Mouse (Mus musculus) forebrain, embryonic 13.5 days (tissue): ENCODE measurements around the gene Fgd3. TPM values are rescaled to one million over a fixed set of nuclear protein-coding genes. Genes with fewer than 3 reads are reported as not detected.

Experiments used
- ATAC-seq: fragments of 200-750 bp; cut with Nextera tagmentation; 2 replicates; pipeline ENCODE4 v1.8.0; 2017
- H3K27ac ChIP-seq: fragments of 300-500 bp; sonication (generic); 2 replicates; pipeline ENCODE4 v1.5.1; 2015; ENCODE audit warnings: inconsistent platforms, mild to moderate bottlenecking, moderate library complexity
- H3K27me3 ChIP-seq: fragments of 300-500 bp; sonication (generic); 2 replicates; pipeline ENCODE4 v1.6.1; 2015; ENCODE audit warnings: mild to moderate bottlenecking, inconsistent platforms
- H3K36me3 ChIP-seq: fragments of 300-500 bp; sonication (generic); 2 replicates; pipeline ENCODE4 v1.6.1; 2015; ENCODE audit warnings: mild to moderate bottlenecking, inconsistent platforms; ENCODE audit not compliant: poor library complexity, severe bottlenecking
- H3K4me1 ChIP-seq: fragments of 300-500 bp; sonication (generic); 2 replicates; pipeline ENCODE4 v1.6.1; 2015; ENCODE audit warnings: inconsistent platforms
- H3K4me2 ChIP-seq: fragments of 300-500 bp; sonication (generic); 2 replicates; pipeline ENCODE4 v1.6.1; 2015; ENCODE audit warnings: inconsistent platforms, mild to moderate bottlenecking, moderate library complexity
- H3K4me3 ChIP-seq: fragments of 300-500 bp; sonication (generic); 2 replicates; pipeline ENCODE4 v1.5.1; 2015; ENCODE audit warnings: mild to moderate bottlenecking, inconsistent platforms
- H3K9ac ChIP-seq: fragments of 300-500 bp; sonication (generic); 2 replicates; pipeline ENCODE4 v1.6.1; 2015; ENCODE audit warnings: mild to moderate bottlenecking, inconsistent platforms
- H3K9me3 ChIP-seq: fragments of 300-500 bp; sonication (generic); replicated peaks from 2 replicates; pipeline ENCODE4 v1.6.1; 2016; ENCODE audit warnings: inconsistent platforms
- WGBS: fragments of 180-500 bp; shearing (Covaris S2); methylation state at CpG from one replicate; pipeline ENCODE4 v1.1.7; 2015; 5-methylcytosine and 5-hydroxymethylcytosine counted together
- polyA plus RNA-seq: library from polyadenylated mRNA; unstranded; fragments of >200 nt; fragmentation: Nextera tagmentation; extraction: Ambion mirVana; gene quantifications from 2 replicates; pipeline ENCODE4 v1.2.1, GENCODE M21; 2015

Gene Fgd3
- polyA plus RNA-seq, 1 experiment from 2014 or later: 3.3 TPM

- H3K27me3 ChIP-seq: peaks cover 21% of the 10 kb centered on the region
- H3K36me3 ChIP-seq: no peaks in the 10 kb centered on the region
- ATAC-seq: no peak
- no peak overlapping the region for H3K27ac ChIP-seq
- H3K4me1 ChIP-seq: peaks cover 35% of the 10 kb centered on the region
- 54% methylated on average over 9 of the region's 9 CpGs for WGBS
- 0 out of 2 replicates have a peak overlapping the region, but pooled peaks have one; percentile 92 for H3K4me2 ChIP-seq
- no peak overlapping the region for H3K4me3 ChIP-seq
- H3K9ac ChIP-seq: no peak overlapping the region
- H3K9me3 ChIP-seq: 0 out of 2 replicates have a peak, but pooled peaks cover 2% of the 10 kb centered on the region
These were observed 103.1 kb downstream of the Fgd3 start for GRCm38 (mm10) chr13:49216808-49217561.

- Histone ChIP-seq H3K4me3 (peak overlapping the region; percentile 75), H3K4me2 (peak overlapping the region; percentile 92), H3K9ac (peak overlapping the region; percentile 73), H3K27me3 (peaks cover 21% of the 10 kb centered on the region), H3K36me3 (no peaks in the 10 kb centered on the region), H3K4me1 (peaks cover 43% of the 10 kb centered on the region), H3K27ac (no peak overlapping the region), H3K9me3 (0 out of 2 replicates have a peak, but pooled peaks cover 2% of the 10 kb centered on the region)
- ATAC-seq: no peak; the same call in 1 of the 2 replicates
- WGBS: 3% methylated on average over 17 of the region's 17 CpGs
These were observed 103.9 kb downstream of the Fgd3 start for GRCm38 (mm10) chr13:49216220-49216552.

GRCm38 (mm10) chr13:49215504-49216219, 104.4 kb downstream of the Fgd3 start, which contains the start of gene Card19:
TSS of gene Card19 (minus strand) at chr13:49216037.
- H3K9me3 ChIP-seq: no peaks in the 10 kb centered on the region
- H3K36me3 ChIP-seq: no peaks in the 10 kb centered on the region
- H3K4me2 ChIP-seq: peak within 1 kb of the TSS; percentile 92
- peaks cover 21% of the 10 kb centered on the region for H3K27me3 ChIP-seq
- H3K27ac ChIP-seq: no peak within 1 kb of the TSS
- peak; percentile 89 for ATAC-seq
- H3K9ac ChIP-seq: peak within 1 kb of the TSS; percentile 73
- under 1% methylated on average over 78 of the region's 78 CpGs for WGBS
- peaks cover 44% of the 10 kb centered on the region for H3K4me1 ChIP-seq
- H3K4me3 ChIP-seq: peak within 1 kb of the TSS; percentile 75

GRCm38 (mm10) chr13:49215128-49215503, 105.0 kb downstream of the Fgd3 start:
- Histone ChIP-seq H3K4me3 (peak overlapping the region; percentile 75), H3K27me3 (peaks cover 21% of the 10 kb centered on the region), H3K27ac (no peak overlapping the region), H3K4me2 (peak overlapping the region; percentile 92), H3K4me1 (peaks cover 44% of the 10 kb centered on the region), H3K9ac (peak overlapping the region; percentile 73), H3K9me3 (no peaks in the 10 kb centered on the region), H3K36me3 (no peaks in the 10 kb centered on the region)
- ATAC-seq: no peak; the same call in none of the 2 replicates
- WGBS: 13% methylated on average over 5 of the region's 5 CpGs

- no peaks in the 10 kb centered on the region for H3K9me3 ChIP-seq
- H3K4me1 ChIP-seq: peaks cover 44% of the 10 kb centered on the region
- H3K9ac ChIP-seq: no peak overlapping the region
- peak overlapping the region; percentile 92 for H3K4me2 ChIP-seq
- no peaks in the 10 kb centered on the region for H3K36me3 ChIP-seq
- no peak for ATAC-seq
- 67% methylated on average over 3 of the region's 3 CpGs for WGBS
- no peak overlapping the region for H3K4me3 ChIP-seq
- no peak overlapping the region for H3K27ac ChIP-seq
- H3K27me3 ChIP-seq: peaks cover 21% of the 10 kb centered on the region
These were observed 105.7 kb downstream of the Fgd3 start for GRCm38 (mm10) chr13:49214454-49214853.

GRCm38 (mm10) chr13:49213531-49213932, 106.6 kb downstream of the Fgd3 start:
- no peak overlapping the region for H3K4me2 ChIP-seq
- no peak for ATAC-seq
- no peaks in the 10 kb centered on the region for H3K36me3 ChIP-seq
- H3K4me3 ChIP-seq: no peak overlapping the region
- H3K9ac ChIP-seq: no peak overlapping the region
- H3K4me1 ChIP-seq: peaks cover 44% of the 10 kb centered on the region
- 0 out of 2 replicates have a peak overlapping the region, but pooled peaks have one; percentile 48 for H3K27ac ChIP-seq
- H3K27me3 ChIP-seq: peaks cover 21% of the 10 kb centered on the region
- 57% methylated on average over 4 of the region's 4 CpGs for WGBS
- no peaks in the 10 kb centered on the region for H3K9me3 ChIP-seq

GRCm38 (mm10) chr13:49212711-49213500, 107.2 kb downstream of the Fgd3 start:
- H3K4me3 ChIP-seq: no peak overlapping the region
- WGBS: 83% methylated on average over 4 of the region's 4 CpGs
- H3K9ac ChIP-seq: no peak overlapping the region
- H3K9me3 ChIP-seq: no peaks in the 10 kb centered on the region
- no peaks in the 10 kb centered on the region for H3K36me3 ChIP-seq
- no peak overlapping the region for H3K4me2 ChIP-seq
- no peak for ATAC-seq
- H3K27me3 ChIP-seq: peaks cover 19% of the 10 kb centered on the region
- H3K4me1 ChIP-seq: peaks cover 44% of the 10 kb centered on the region
- no peak overlapping the region for H3K27ac ChIP-seq

Other genes starting within 250 kb of the Fgd3 start
- gene Wnk2, start 172.3 kb downstream of the Fgd3 start, polyA plus RNA-seq: 15.0 and 17.0 TPM in 2 replicates
- gene Ninj1, start 132.8 kb downstream of the Fgd3 start, polyA plus RNA-seq: 15.5 and 16.7 TPM in 2 replicates
- gene Card19, start 104.3 kb downstream of the Fgd3 start, polyA plus RNA-seq: 12.0 and 16.1 TPM in 2 replicates
- gene Susd3, start 71.6 kb downstream of the Fgd3 start, polyA plus RNA-seq: 0.37 and 0.66 TPM in 2 replicates
- gene Bicd2, start 21.3 kb upstream of the Fgd3 start, polyA plus RNA-seq: 24.8 and 26.7 TPM in 2 replicates
- gene Ippk, start 100.9 kb upstream of the Fgd3 start, polyA plus RNA-seq: 14.1 and 16.1 TPM in 2 replicates
- gene Tes3-ps, start 173.0 kb upstream of the Fgd3 start, polyA plus RNA-seq: 1.2 and 1.3 TPM in 2 replicates
- gene Ecm2, start 184.5 kb upstream of the Fgd3 start, polyA plus RNA-seq: 0.96 and 1.3 TPM in 2 replicates
- gene Aspn, start 224.1 kb upstream of the Fgd3 start, polyA plus RNA-seq: 0.18 and 1.00 TPM in 2 replicates